Mouse (Mus musculus) hindlimb bud, embryonic 11.5 days (tissue): ENCODE results near the gene Patz1.

Experiments
- DNase-seq: peaks from one replicate; pipeline ENCODE4 v3.0.0-alpha.2; 2012; ENCODE audit warnings: low read depth, low spot score; ENCODE audit errors: extremely low spot score

Patz1 gene

DNA sequence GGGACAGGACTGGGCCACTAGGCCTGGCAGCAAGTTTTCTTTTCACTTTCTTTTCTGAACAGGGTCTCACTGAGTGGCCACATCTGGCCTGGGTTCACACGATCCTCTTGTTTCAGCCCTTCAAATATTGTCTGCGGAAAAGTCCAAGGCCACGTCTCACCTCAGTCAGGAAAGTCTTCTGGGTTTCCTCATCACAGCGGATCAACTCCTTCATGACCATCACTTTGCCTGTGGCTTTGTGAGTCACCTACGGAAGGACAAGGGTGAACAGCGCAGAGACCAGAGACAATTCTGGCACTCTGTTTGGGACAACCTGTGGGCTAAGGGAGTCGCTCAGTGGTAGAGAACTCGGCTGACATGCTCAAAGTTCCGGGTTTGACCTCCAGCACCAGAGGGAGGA is 63.5 kb downstream of the Patz1 start:
- no peak for DNase-seq

DNA sequence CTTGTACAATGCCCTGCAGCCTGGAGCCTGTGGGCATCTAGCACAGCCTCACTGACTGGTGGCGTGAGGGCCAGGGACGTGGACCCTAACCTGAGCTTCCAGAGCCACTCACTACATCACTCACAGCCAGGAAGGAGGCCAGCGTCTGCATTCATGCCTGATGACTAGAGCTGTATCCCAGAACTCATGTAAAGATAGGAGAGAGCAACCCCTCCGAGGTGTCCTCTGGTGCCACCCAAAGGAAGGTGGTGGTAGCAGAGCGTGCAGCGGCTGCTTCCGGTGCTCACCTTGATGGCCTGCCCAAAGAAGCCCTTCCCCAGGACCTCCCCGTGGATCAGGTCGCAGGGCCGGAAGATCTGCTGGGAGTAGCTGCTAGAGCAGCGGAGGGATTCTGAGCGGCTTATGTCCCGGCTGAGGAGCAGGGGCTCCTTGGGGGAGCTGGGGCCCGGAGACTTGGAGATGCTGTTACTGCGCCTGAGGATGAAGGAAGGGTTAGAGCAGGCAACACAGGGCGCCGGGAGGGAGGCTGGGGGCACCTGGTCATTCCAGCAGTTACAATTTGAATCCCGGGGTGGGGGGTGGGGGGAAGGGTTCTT is 64.4 kb downstream of the Patz1 start:
- no peak for DNase-seq
